Mouse (Mus musculus): ENCODE results near the gene Mars.

GRCm38 (mm10) chr10:127351285-127351595 lies 39.7 kb upstream of the Mars start:
- no peak for TF ChIP-seq CTCF (IDR thresholded peaks at IDR 0.05 in 2 of 3, conservative IDR thresholded peaks at IDR 0.05 in 1 of 3; ENCODE audit: control insufficient read depth in 1 of 3, insufficient read depth in 1 of 3, low read depth in 2 of 3, low read length in 3 of 3, poor library complexity in 1 of 3, severe bottlenecking in 1 of 3)
- no peak for TF ChIP-seq POLR2A (IDR thresholded peaks at IDR 0.05; ENCODE audit: control insufficient read depth in 1 of 2, insufficient read depth in 1 of 2, low read depth in 1 of 2, low read length in 2 of 2, poor library complexity in 1 of 2)
- TF ChIP-seq BHLHE40 (IDR thresholded peaks at IDR 0.05; ENCODE audit: borderline replicate concordance, low read depth, low read length), result no peak
- no peak for TF ChIP-seq GABPA (IDR thresholded peaks at IDR 0.05; ENCODE audit: low read depth, low read length)
- TF ChIP-seq ZMIZ1 (IDR thresholded peaks at IDR 0.05; ENCODE audit: low read depth, low read length), result no peak
- TF ChIP-seq E2F4 (IDR thresholded peaks at IDR 0.05; ENCODE audit: borderline replicate concordance, low read depth, low read length), result no peak
- TF ChIP-seq TAL1 (IDR thresholded peaks at IDR 0.05; ENCODE audit: low read length), result no peak
- no peak for TF ChIP-seq ZNF384 (IDR thresholded peaks at IDR 0.05; ENCODE audit: low read depth, low read length)
- no peak for TF ChIP-seq ZKSCAN1 (IDR thresholded peaks at IDR 0.05; ENCODE audit: low read depth, low read length)
- TF ChIP-seq NRF1 (IDR thresholded peaks at IDR 0.05; ENCODE audit: insufficient read depth, low read depth, low read length, poor library complexity, severe bottlenecking), result no peak
- no peak for TF ChIP-seq EP300 (IDR thresholded peaks at IDR 0.05; ENCODE audit: low read depth in 1 of 2, low read length in 2 of 2)
- no peak for TF ChIP-seq SMC3 (IDR thresholded peaks at IDR 0.05; ENCODE audit: low read depth, low read length)
